Mouse (Mus musculus) lung, embryonic 14.5 days (tissue): ENCODE data around the gene Vcl. TPM values are rescaled to one million over a fixed set of nuclear protein-coding genes. Genes with fewer than 3 reads are reported as not detected.

Source experiments
- ATAC-seq: fragments of 200-750 bp; cut with Nextera tagmentation; 2 replicates; pipeline ENCODE4 v1.8.0; 2017; ENCODE audit warnings: mild to moderate bottlenecking, moderate TSS enrichment, moderate library complexity; ENCODE audit not compliant: insufficient read depth
- DNase-seq: peaks from one replicate; pipeline ENCODE4 v3.0.0-alpha.2; 2015
- H3K27ac ChIP-seq: fragments of 300-500 bp; sonication (generic); 2 replicates; pipeline ENCODE4 v1.5.1; 2014; ENCODE audit warnings: low read depth, mild to moderate bottlenecking, moderate library complexity
- H3K27me3 ChIP-seq: fragments of 300-500 bp; sonication (generic); 2 replicates; pipeline ENCODE4 v1.6.1; 2014; ENCODE audit warnings: low read length, control low read depth; ENCODE audit not compliant: insufficient read depth
- H3K36me3 ChIP-seq: fragments of 300-500 bp; sonication (generic); 2 replicates; pipeline ENCODE4 v1.6.1; 2014; ENCODE audit warnings: control low read depth; ENCODE audit not compliant: insufficient read depth
- H3K4me1 ChIP-seq: fragments of 300-500 bp; sonication (generic); 2 replicates; pipeline ENCODE4 v1.6.1; 2014; ENCODE audit warnings: antibody characterized with exemption, control low read depth; ENCODE audit not compliant: insufficient read depth
- H3K4me2 ChIP-seq: fragments of 300-500 bp; sonication (generic); 2 replicates; pipeline ENCODE4 v1.6.1; 2014; ENCODE audit warnings: mild to moderate bottlenecking
- H3K4me3 ChIP-seq: fragments of 300-500 bp; sonication (generic); 2 replicates; pipeline ENCODE4 v1.5.1; 2014; ENCODE audit warnings: low read depth, low read length
- H3K9ac ChIP-seq: fragments of 300-500 bp; sonication (generic); 2 replicates; pipeline ENCODE4 v1.6.1; 2014
- H3K9me3 ChIP-seq: fragments of 300-500 bp; sonication (generic); 2 replicates; pipeline ENCODE4 v1.6.1; 2016; ENCODE audit warnings: low read depth, low read length, control low read depth
- CTCF ChIP-seq: IDR thresholded peaks from 2 replicates; pipeline ENCODE4 v1.5.1; 2016; ENCODE audit warnings: antibody characterized with exemption, low read depth
- WGBS: fragments of 180-500 bp; shearing (Covaris S2); extraction: QIAGEN DNeasy Blood & Tissue Kit; methylation state at CpG from one replicate; pipeline ENCODE4 v1.1.7; 2014; 5-methylcytosine and 5-hydroxymethylcytosine counted together
- polyA plus RNA-seq: library from polyadenylated mRNA; unstranded; fragments of >200 nt; fragmentation: Nextera tagmentation; extraction: Ambion mirVana; gene quantifications from 2 replicates; pipeline ENCODE4 v1.2.1, GENCODE M21; 2014

Vcl gene
- polyA plus RNA-seq, 1 experiment from 2014 or later: 64.3 TPM

DNA sequence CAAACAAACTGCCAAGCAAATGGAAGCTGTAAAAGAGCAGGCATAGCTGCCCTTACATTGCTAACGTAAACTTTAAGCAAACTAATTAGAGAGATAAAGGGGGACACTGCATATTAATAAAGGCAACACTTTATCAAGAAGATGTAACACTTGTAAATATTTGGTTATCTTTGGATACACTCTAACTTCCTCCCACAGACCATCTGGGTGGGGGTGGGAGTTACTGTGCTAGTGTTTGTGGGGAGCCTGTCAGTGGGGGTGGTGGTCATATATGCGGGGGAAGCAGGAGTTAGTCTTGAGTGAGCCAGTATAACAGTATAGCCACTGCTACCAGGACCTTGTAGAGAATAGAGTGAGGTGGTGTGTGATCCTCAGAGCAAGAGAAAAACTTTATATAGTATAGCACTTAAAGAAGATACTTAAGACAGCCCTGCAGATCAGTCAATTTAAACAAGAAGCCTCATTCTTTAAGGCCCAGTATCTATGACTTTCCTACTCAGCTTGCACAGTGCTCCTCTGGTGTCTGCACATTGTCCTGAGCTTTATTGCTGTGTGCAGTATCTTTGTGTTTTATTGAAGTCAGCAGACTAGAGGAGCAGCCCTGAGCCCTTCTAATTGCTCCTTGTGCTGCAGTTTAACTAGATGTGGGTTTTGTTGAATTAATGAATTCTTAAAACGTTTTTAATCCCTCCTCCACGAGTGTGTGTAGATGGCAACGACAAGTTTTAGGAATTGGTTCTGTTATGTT is 133.7 kb downstream of the Vcl start:
- no peak overlapping the region for H3K27ac ChIP-seq

DNA sequence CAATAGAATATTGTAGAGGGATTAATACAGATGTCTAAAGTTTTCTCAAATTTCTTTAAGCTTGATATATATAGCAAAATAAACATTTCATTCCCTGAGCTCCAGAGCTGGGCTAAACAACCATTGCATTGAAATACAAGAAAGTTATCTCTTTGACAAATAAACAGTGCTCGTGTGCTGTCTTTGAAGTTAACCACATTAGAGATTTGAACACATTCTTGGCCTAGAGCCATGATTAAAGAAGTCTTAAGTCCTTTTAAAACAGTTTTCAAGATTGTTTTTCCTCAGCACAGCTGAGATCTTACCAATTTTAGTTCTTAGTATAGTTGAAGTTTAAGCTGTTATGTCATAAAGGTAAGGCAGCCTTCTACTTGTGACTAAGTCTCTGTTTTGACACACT is 135.1 kb downstream of the Vcl start:
- peak overlapping the region; percentile 18; the same call in 1 of the 2 replicates for H3K4me2 ChIP-seq
- ATAC-seq: no peak
- no peaks in the 10 kb centered on the region for H3K27me3 ChIP-seq
- H3K9ac ChIP-seq: no peak overlapping the region
- H3K4me1 ChIP-seq: peaks cover 16% of the 10 kb centered on the region
- no peaks in the 10 kb centered on the region for H3K9me3 ChIP-seq
- no peak overlapping the region for H3K4me3 ChIP-seq
- H3K36me3 ChIP-seq: no peaks in the 10 kb centered on the region
- 4% methylated on average over 1 of the region's 1 CpGs for WGBS
- no peak for TF ChIP-seq CTCF
- peak; percentile 79 for DNase-seq
- H3K27ac ChIP-seq: peak overlapping the region; percentile 24; the same call in 1 of the 2 replicates

More for the DNA sequence above, 133.7 kb downstream of the Vcl start:
- no peak for TF ChIP-seq CTCF
- H3K9me3 ChIP-seq: no peaks in the 10 kb centered on the region
- H3K9ac ChIP-seq: no peak overlapping the region
- 34% methylated on average over 5 of the region's 5 CpGs for WGBS
- 0 out of 2 replicates have a peak overlapping the region, but pooled peaks have one; percentile 4 for H3K4me2 ChIP-seq
- no peak overlapping the region for H3K4me3 ChIP-seq
- H3K36me3 ChIP-seq: no peaks in the 10 kb centered on the region
- no peaks in the 10 kb centered on the region for H3K27me3 ChIP-seq
- peaks cover 16% of the 10 kb centered on the region for H3K4me1 ChIP-seq
- DNase-seq (no peak), ATAC-seq (peak; percentile 75; the same call in 1 of the 2 replicates)

DNA sequence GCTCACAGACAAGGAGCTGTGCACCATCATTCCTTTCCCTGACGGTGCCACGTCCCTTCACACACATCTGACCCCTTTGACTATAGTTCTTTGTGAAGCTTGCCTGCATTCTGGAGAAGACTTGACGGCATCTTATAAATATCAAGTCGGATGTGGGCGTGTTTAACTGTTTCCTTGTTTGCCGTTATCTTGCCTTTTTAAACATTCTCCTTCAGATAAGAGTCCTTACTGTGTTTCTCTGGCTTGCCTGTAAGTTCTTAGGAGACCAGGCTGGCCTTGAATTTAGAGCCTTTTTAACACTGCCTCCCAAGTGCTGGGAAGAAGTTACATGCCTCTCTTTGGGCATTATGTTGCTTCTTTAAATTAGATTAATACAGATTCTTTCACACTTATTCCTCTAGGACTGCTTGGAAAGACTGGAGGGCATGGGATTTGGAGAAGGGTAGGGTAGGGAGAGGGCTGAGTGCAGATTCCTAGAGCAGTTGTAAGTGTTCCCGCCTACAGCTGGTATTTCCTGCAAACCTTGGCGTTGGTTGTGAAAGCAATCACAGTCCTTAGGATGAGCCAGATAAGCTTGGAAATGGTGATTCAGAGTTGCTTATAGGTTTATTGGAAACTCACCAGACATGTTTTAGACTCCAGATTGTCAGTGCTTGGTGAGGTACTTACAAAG is 136.4 kb downstream of the Vcl start:
- DNase-seq: peak; percentile 57
- Histone ChIP-seq H3K27ac (peak overlapping the region; percentile 86), H3K4me3 (no peak overlapping the region), H3K4me1 (peaks cover 16% of the 10 kb centered on the region), H3K4me2 (peak overlapping the region; percentile 35), H3K27me3 (no peaks in the 10 kb centered on the region), H3K36me3 (no peaks in the 10 kb centered on the region), H3K9me3 (no peaks in the 10 kb centered on the region), H3K9ac (no peak overlapping the region)
- TF ChIP-seq CTCF: no peak
- ATAC-seq: no peak
- 11% methylated on average over 8 of the region's 8 CpGs for WGBS

DNA sequence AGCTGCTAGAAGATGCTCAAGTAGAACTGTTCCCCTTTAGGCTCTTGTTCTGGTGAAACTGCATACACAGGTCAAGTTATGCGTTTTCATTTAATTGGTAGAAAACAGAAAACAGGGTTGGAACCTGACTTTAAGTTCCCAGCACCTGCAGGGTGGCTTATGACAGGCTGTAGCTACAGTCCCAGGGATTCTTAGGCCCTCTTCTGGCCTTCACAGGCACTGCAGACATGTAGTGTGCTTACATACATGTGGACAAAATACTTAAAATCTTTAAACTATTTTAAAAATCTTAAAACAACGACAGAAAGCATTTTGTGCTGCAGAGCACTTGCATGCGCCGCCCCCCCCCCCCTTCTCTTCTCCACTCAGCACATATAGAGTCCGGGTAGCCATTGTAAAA is 140.4 kb downstream of the Vcl start:
- Histone ChIP-seq H3K9ac (no peak overlapping the region), H3K27ac (no peak overlapping the region), H3K9me3 (no peaks in the 10 kb centered on the region), H3K4me1 (peaks cover 17% of the 10 kb centered on the region), H3K4me3 (no peak overlapping the region), H3K27me3 (no peaks in the 10 kb centered on the region), H3K4me2 (no peak overlapping the region), H3K36me3 (no peaks in the 10 kb centered on the region)
- no peak for TF ChIP-seq CTCF
- WGBS: 82% methylated on average over 5 of the region's 5 CpGs
- ATAC-seq (no peak), DNase-seq (no peak)

GRCm38 (mm10) chr14:21073981-21074380 is 144.8 kb downstream of the Vcl start:
- H3K4me1 ChIP-seq: peaks cover 20% of the 10 kb centered on the region; the same call in 1 of the 2 replicates
- no peaks in the 10 kb centered on the region for H3K27me3 ChIP-seq
- no peak overlapping the region for H3K9ac ChIP-seq
- no peaks in the 10 kb centered on the region for H3K9me3 ChIP-seq
- no peak overlapping the region for H3K27ac ChIP-seq
- DNase-seq: no peak
- H3K4me2 ChIP-seq: peak overlapping the region; percentile 2; the same call in 1 of the 2 replicates
- no peak overlapping the region for H3K4me3 ChIP-seq
- no peak for ATAC-seq
- no peak for TF ChIP-seq CTCF
- WGBS: 46% methylated on average over 3 of the region's 3 CpGs
- H3K36me3 ChIP-seq: no peaks in the 10 kb centered on the region

DNA sequence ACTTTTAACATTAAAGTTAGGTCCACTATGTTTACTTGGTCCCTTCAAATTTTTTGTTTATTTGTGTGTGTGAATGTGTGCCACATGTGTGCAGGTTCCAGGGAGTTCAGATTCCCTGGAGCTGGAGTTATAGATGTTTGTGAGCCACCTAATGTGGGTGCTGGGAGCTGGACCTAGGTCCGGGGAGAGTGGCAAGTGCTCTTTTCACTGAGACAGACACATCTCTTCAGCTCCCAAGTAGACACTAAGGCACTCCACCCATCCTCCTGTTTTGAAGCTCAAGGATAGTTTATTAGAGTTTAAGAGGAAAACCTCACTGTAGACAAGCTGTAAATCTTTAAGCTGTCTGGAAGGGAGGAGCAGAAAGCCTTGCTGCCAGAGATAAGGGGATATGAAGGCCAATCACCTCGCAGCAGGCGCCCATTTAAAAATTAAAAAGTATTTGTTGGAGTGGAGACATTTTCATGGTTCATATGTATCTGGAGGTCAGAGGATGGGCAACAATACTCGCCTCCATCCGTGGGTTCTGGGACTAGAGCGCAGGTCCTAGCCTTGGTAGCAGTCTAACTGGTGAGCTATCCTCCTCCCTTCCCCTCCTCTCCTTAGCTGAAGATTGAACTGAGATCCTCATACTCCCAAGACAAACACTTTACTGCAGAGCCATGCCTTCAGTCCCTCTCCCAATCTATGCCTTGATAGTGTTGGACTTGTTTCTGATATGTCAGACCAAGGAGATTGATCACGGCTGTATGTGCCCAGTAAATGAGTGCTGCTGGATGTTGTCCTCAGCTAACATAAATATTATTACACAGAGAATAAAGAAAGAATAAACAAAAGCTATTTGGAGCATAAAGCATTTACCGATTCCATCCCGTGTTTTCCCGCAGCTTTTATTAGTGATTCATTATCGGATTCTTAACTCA is 145.5 kb downstream of the Vcl start:
- ATAC-seq (0 out of 2 replicates have a peak, but pooled peaks have one; percentile 21), DNase-seq (peak; percentile 54)
- TF ChIP-seq CTCF: no peak
- 19% methylated on average over 11 of the region's 11 CpGs for WGBS
- Histone ChIP-seq H3K36me3 (no peaks in the 10 kb centered on the region), H3K9me3 (no peaks in the 10 kb centered on the region), H3K27me3 (no peaks in the 10 kb centered on the region), H3K4me2 (peak overlapping the region; percentile 83), H3K4me1 (peaks cover 20% of the 10 kb centered on the region; the same call in 1 of the 2 replicates), H3K9ac (peak overlapping the region; percentile 64; the same call in 1 of the 2 replicates), H3K27ac (peak overlapping the region; percentile 89), H3K4me3 (peak overlapping the region; percentile 60)
